Mouse (Mus musculus) CH12.LX (cell line): ENCODE measurements at regions not wholly inside any gene's neighbourhood (a gene's known extent, or its start where the extent isn't known, plus 50 kb on each side); places are given as distances from the start of the nearest gene placed in this dataset.

ENCODE experiments used
- DNase-seq: peaks from one replicate; pipeline ENCODE4 v3.0.0-alpha.2; 2013; ENCODE audit errors: extremely low read depth
- H3K27ac ChIP-seq: 2 replicates; pipeline ENCODE4 v1.5.1; 2012; ENCODE audit warnings: low read depth, mild to moderate bottlenecking, control low read depth, moderate library complexity; ENCODE audit not compliant: insufficient read depth
- H3K27me3 ChIP-seq: replicated peaks from 2 replicates; pipeline ENCODE3; 2012; ENCODE audit warnings: inconsistent platforms
- H3K36me3 ChIP-seq, 2 experiments: replicated peaks in 1 of 2; 2 replicates each; pipeline versions ENCODE3 to v1.6.1; 2012; ENCODE audit warnings: inconsistent platforms in 1 of 2, low read length in 1 of 2, mild to moderate bottlenecking in 1 of 2, mixed read lengths in 1 of 2, moderate library complexity in 1 of 2; ENCODE audit not compliant: control insufficient read depth in 1 of 2, insufficient read depth in 1 of 2
- H3K4me1 ChIP-seq, 2 experiments: 2 replicates each; pipeline ENCODE4 v1.6.1; 2012; ENCODE audit warnings: inconsistent platforms in 1 of 2, moderate library complexity in 1 of 2; ENCODE audit not compliant: insufficient read depth in 2 of 2, control insufficient read depth in 1 of 2
- H3K4me2 ChIP-seq: 2 replicates; pipeline ENCODE4 v1.6.1; 2012; ENCODE audit warnings: low read depth, mild to moderate bottlenecking, control low read depth; ENCODE audit not compliant: poor library complexity, insufficient read depth, severe bottlenecking
- H3K4me3 ChIP-seq, 3 experiments: fragments of 150-350 bp in 1 of 3; sonication (generic) in 1 of 3; replicated peaks in 1 of 3; 2 replicates each; pipeline versions ENCODE3 to v1.5.1; 2011 to 2012; ENCODE audit warnings: low read depth in 2 of 3, low read length in 2 of 3, mild to moderate bottlenecking in 2 of 3, moderate library complexity in 2 of 3, control low read depth in 1 of 3, improper control_type of control experiment in 1 of 3, inconsistent platforms in 1 of 3, mixed read lengths in 1 of 3; ENCODE audit not compliant: poor library complexity in 1 of 3
- H3K79me2 ChIP-seq: replicated peaks from 2 replicates; pipeline ENCODE4 v1.6.1; 2012; ENCODE audit warnings: mild to moderate bottlenecking, moderate library complexity; ENCODE audit not compliant: control insufficient read depth, poor library complexity, insufficient read depth, severe bottlenecking; ENCODE audit errors: extremely low read depth
- H3K9ac ChIP-seq: 2 replicates; pipeline ENCODE4 v1.6.1; 2012; ENCODE audit warnings: low read depth, mild to moderate bottlenecking, control low read depth, moderate library complexity; ENCODE audit not compliant: insufficient read depth
- H3K9me3 ChIP-seq: replicated peaks from 2 replicates; pipeline ENCODE3; 2012; ENCODE audit warnings: low read length, inconsistent platforms, mixed read lengths
- BHLHE40 ChIP-seq: IDR thresholded peaks from 2 replicates; pipeline ENCODE4 v1.6.1; 2011; ENCODE audit warnings: mild to moderate bottlenecking, low read depth, low read length, improper control_type of control experiment
- CHD1 ChIP-seq: IDR thresholded peaks from 2 replicates; pipeline ENCODE4 v1.6.1; 2012; ENCODE audit warnings: low read depth, low read length, improper control_type of control experiment, inconsistent platforms
- E2F4 ChIP-seq: IDR thresholded peaks from 2 replicates; pipeline ENCODE4 v1.6.1; 2011; ENCODE audit warnings: low read depth, low read length, improper control_type of control experiment; ENCODE audit not compliant: insufficient replicate concordance
- ELF1 ChIP-seq: IDR thresholded peaks from 2 replicates; pipeline ENCODE4 v1.6.1; 2014; ENCODE audit warnings: low read depth, mild to moderate bottlenecking, inconsistent platforms, low read length, improper control_type of control experiment
- ETS1 ChIP-seq: conservative IDR thresholded peaks from 2 replicates; pipeline ENCODE4 v1.6.1; 2012; ENCODE audit warnings: low read depth, mild to moderate bottlenecking, inconsistent platforms, low read length, improper control_type of control experiment, moderate library complexity
- GABPA ChIP-seq: IDR thresholded peaks from 2 replicates; pipeline ENCODE4 v1.6.1; 2012; ENCODE audit warnings: low read depth, low read length, improper control_type of control experiment, inconsistent platforms; ENCODE audit not compliant: insufficient replicate concordance
- JUN ChIP-seq: IDR thresholded peaks from 2 replicates; pipeline ENCODE4 v1.6.1; 2011; ENCODE audit warnings: low read depth, mild to moderate bottlenecking, low read length, improper control_type of control experiment, moderate library complexity; ENCODE audit not compliant: insufficient read depth
- KAT2A ChIP-seq: IDR thresholded peaks from 2 replicates; pipeline ENCODE4 v1.6.1; 2012; ENCODE audit warnings: low read length, improper control_type of control experiment, inconsistent platforms; ENCODE audit not compliant: insufficient replicate concordance
- MAFK ChIP-seq: IDR thresholded peaks from 2 replicates; pipeline ENCODE4 v1.6.1; 2011; ENCODE audit warnings: low read length, improper control_type of control experiment; ENCODE audit not compliant: insufficient replicate concordance
- MAX ChIP-seq: IDR thresholded peaks from 2 replicates; pipeline ENCODE4 v1.6.1; 2011; ENCODE audit warnings: low read length, improper control_type of control experiment
- MAZ ChIP-seq: IDR thresholded peaks from 2 replicates; pipeline ENCODE4 v1.6.1; 2012; ENCODE audit warnings: low read depth, mild to moderate bottlenecking, inconsistent platforms, low read length, improper control_type of control experiment, moderate library complexity
- MEF2A ChIP-seq: IDR thresholded peaks from 2 replicates; pipeline ENCODE4 v1.6.1; 2014; ENCODE audit warnings: low read depth, mild to moderate bottlenecking, inconsistent platforms, low read length, improper control_type of control experiment, borderline replicate concordance
- MXI1 ChIP-seq: IDR thresholded peaks from 2 replicates; pipeline ENCODE4 v1.6.1; 2011; ENCODE audit warnings: mild to moderate bottlenecking, low read depth, low read length, improper control_type of control experiment
- MYC ChIP-seq: IDR thresholded peaks from 2 replicates; pipeline ENCODE4 v1.6.1; 2011; ENCODE audit warnings: low read depth, mild to moderate bottlenecking, improper control_type of control experiment, low read length
- NELFE ChIP-seq: IDR thresholded peaks from 2 replicates; pipeline ENCODE4 v1.6.1; 2011; ENCODE audit warnings: low read depth, low read length, improper control_type of control experiment
- POLR2A ChIP-seq: IDR thresholded peaks from 2 replicates; pipeline ENCODE4 v1.6.1; 2011; ENCODE audit warnings: low read depth, mild to moderate bottlenecking, improper control_type of control experiment, low read length
- POLR2AphosphoS2 ChIP-seq: IDR thresholded peaks from 2 replicates; pipeline ENCODE4 v1.6.1; 2011; ENCODE audit warnings: low read depth, low read length, improper control_type of control experiment
- RAD21 ChIP-seq: IDR thresholded peaks from 2 replicates; pipeline ENCODE4 v1.6.1; 2011; ENCODE audit warnings: low read depth, mild to moderate bottlenecking, low read length, improper control_type of control experiment, moderate library complexity
- RCOR1 ChIP-seq: conservative IDR thresholded peaks from 2 replicates; pipeline ENCODE4 v1.6.1; 2012; ENCODE audit warnings: low read depth, mild to moderate bottlenecking, inconsistent platforms, low read length, improper control_type of control experiment
- SMC3 ChIP-seq: IDR thresholded peaks from 2 replicates; pipeline ENCODE4 v1.6.1; 2011; ENCODE audit warnings: low read depth, low read length, improper control_type of control experiment
- TCF12 ChIP-seq: IDR thresholded peaks from 2 replicates; pipeline ENCODE4 v1.6.1; 2014; ENCODE audit warnings: low read depth, mild to moderate bottlenecking, inconsistent platforms, low read length, improper control_type of control experiment
- UBTF ChIP-seq: IDR thresholded peaks from 2 replicates; pipeline ENCODE4 v1.6.1; 2012; ENCODE audit warnings: low read depth, mild to moderate bottlenecking, inconsistent platforms, low read length, improper control_type of control experiment, moderate library complexity
- USF1 ChIP-seq: IDR thresholded peaks from 2 replicates; pipeline ENCODE4 v1.6.1; 2014; ENCODE audit warnings: low read depth, mild to moderate bottlenecking, inconsistent platforms, low read length, improper control_type of control experiment
- ZC3H11A ChIP-seq: IDR thresholded peaks from 2 replicates; pipeline ENCODE4 v1.6.1; 2012; ENCODE audit warnings: low read depth, mild to moderate bottlenecking, inconsistent platforms, low read length, improper control_type of control experiment
- ZNF384 ChIP-seq: IDR thresholded peaks from 2 replicates; pipeline ENCODE4 v1.6.1; 2012; ENCODE audit warnings: low read depth, low read length, improper control_type of control experiment, inconsistent platforms
- dilution Hi-C: fragments of 300-500 bp; cut with MboI; formaldehyde crosslinking; loops from 2 replicates; pipeline ENCODE4 v1.14.3; 2020; ENCODE audit warnings: low sequenced_read_pairs; ENCODE audit not compliant: extremely low pct_unique_long_range_greater_than_20kb, extremely low pct_ligation_motif_present
- in situ Hi-C: fragments of 300-500 bp; cut with MboI; formaldehyde crosslinking; loops from 3 replicates; pipeline ENCODE4 v1.14.3; 2019; ENCODE audit warnings: low sequenced_read_pairs, low pct_ligation_motif_present, low pct_unique_long_range_greater_than_20kb, mixed read lengths

DNA sequence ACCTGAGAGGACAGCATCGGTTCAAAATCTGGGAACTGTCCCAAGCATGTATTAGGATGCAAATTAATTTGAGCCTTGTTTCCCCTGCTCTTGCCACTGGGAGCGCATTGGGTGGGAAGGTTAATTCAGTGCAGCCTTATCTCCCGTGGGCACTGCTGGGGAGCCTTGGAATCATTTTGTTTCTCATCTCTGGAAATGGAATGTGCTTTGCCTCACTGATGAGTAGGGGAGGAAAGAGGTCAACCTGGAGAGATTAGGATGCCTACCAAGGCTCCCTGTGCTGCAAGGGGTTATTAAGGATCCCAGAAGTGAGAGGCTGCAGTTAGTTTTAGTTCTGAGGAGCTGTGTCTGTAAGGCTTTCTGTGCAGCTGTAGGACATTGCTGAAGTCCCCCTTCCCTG lies 392.3 kb downstream of the Btbd3 start:
- Histone ChIP-seq H3K4me3 (no peak overlapping the region), H3K4me1 (no peaks in the 10 kb centered on the region), H3K9me3 (peaks cover 41% of the 10 kb centered on the region), H3K27ac (no peak overlapping the region), H3K9ac (no peak overlapping the region), H3K36me3 (no peaks in the 10 kb centered on the region), H3K4me2 (no peak overlapping the region), H3K79me2 (no peaks in the 10 kb centered on the region), H3K27me3 (no peaks in the 10 kb centered on the region)
- dilution Hi-C loops, result no loop called here
- no peak for TF ChIP-seq JUN
- no peak for TF ChIP-seq RCOR1
- no peak for TF ChIP-seq MAZ
- no peak for TF ChIP-seq UBTF
- no peak for TF ChIP-seq E2F4
- no peak for TF ChIP-seq MAX
- TF ChIP-seq ZC3H11A, result no peak
- TF ChIP-seq ELF1, result no peak
- TF ChIP-seq MXI1, result no peak
- TF ChIP-seq POLR2AphosphoS2, result no peak
- TF ChIP-seq ZNF384, result no peak
- TF ChIP-seq ETS1, result no peak
- TF ChIP-seq NELFE, result no peak
- no peak for TF ChIP-seq MYC
- no peak for TF ChIP-seq TCF12
- no peak for DNase-seq
- in situ Hi-C loops, result no loop called here

DNA sequence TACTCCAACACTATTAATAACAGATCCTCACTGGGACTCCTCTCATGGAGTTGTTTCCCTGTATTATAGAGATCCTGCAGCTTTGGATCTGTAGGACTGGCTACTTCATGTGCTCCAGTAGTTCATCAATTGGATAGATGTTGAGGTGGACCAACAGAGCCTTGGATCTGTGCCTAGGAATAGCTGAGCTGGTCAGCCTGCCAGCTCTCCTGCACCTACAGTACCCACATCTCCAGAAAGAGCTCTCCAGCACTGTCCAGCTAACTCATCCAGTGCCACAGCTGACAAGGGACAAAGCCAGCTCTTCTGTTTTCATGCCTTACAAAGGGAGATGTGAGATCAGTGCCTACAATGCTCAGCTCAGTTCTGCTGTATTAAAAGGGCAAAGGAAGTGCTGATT lies 403.0 kb downstream of the Btbd3 start:
- Histone ChIP-seq H3K9me3 (peaks cover 49% of the 10 kb centered on the region), H3K4me1 (no peaks in the 10 kb centered on the region), H3K27ac (no peak overlapping the region), H3K79me2 (no peaks in the 10 kb centered on the region), H3K36me3 (no peaks in the 10 kb centered on the region), H3K9ac (no peak overlapping the region), H3K4me2 (no peak overlapping the region), H3K27me3 (no peaks in the 10 kb centered on the region), H3K4me3 (no peak overlapping the region)
- in situ Hi-C loops (no loop called here), dilution Hi-C loops (no loop called here)
- TF ChIP-seq MEF2A (no peak), BHLHE40 (no peak), MXI1 (no peak), SMC3 (no peak), CHD1 (no peak), NELFE (no peak), RAD21 (no peak), RCOR1 (no peak), POLR2A (no peak), GABPA (no peak), USF1 (no peak), TCF12 (no peak), JUN (no peak), MAFK (no peak), KAT2A (no peak)
- no peak for DNase-seq
